Mouse (Mus musculus) megakaryocyte progenitor cell, adult 5-6 weeks (primary cell): ENCODE measurements around the gene Optn. TPM values are rescaled to one million over a fixed set of nuclear protein-coding genes. Genes with fewer than 3 reads are reported as not detected.
"Not testable (repeated sequence)": the region's sequence is repeated elsewhere in the genome, so short reads cannot be mapped to it uniquely, and the experiment has no call there.

Experiments used
- ATAC-seq: replicated peaks from 2 replicates; pipeline ENCODE4 v1.8.0; 2016; ENCODE audit warnings: mild to moderate bottlenecking, moderate TSS enrichment, inconsistent platforms; ENCODE audit not compliant: poor library complexity
- total RNA-seq, 2 experiments: library from RNA; stranded (forward) in 1 of 2; stranded (reverse) in 1 of 2; fragments of 157-497, 149-512 nt in 1 of 2; fragments of 200-1000 nt in 1 of 2; gene quantifications; 2 replicates each; pipeline versions ENCODE4 v1.2.3 to v1.2.4; 2015 to 2017

Optn gene
- total RNA-seq (2015) = 6.6 and 10.1 TPM in 2 replicates
- total RNA-seq (2017) = 19.8 and 30.8 TPM in 2 replicates

GRCm38 (mm10) chr2:5063299-5064205 is at the start of gene Optn:
Gene Optn (minus strand): TSS chr2:5064051.
- peak; percentile 89 for ATAC-seq

DNA sequence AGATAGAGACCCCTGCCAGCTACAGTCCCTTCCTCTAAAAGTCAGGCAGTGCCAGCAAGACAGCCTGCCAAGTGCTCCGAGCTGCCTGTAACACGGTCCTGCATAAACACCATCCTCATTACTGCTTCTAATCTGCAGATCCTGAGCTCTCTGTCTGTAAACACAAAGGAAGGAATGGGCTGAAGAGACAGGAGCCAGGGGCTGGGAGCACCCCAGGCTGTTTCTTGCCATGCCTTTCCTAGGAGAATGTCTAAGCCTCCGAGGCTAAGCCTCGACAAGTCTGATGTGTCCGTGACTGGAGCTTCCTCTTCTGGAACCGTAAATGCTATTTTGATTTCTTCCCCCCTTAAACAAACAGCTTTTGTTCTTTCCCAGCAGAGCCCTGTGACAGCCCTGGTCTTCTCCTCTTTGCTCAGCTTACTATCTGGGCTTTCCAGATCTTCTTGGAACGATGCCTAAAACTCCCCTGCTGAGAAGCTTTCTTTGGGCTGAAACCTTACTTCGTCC is 49.0 kb upstream of the Optn start:
- no peak for ATAC-seq

DNA sequence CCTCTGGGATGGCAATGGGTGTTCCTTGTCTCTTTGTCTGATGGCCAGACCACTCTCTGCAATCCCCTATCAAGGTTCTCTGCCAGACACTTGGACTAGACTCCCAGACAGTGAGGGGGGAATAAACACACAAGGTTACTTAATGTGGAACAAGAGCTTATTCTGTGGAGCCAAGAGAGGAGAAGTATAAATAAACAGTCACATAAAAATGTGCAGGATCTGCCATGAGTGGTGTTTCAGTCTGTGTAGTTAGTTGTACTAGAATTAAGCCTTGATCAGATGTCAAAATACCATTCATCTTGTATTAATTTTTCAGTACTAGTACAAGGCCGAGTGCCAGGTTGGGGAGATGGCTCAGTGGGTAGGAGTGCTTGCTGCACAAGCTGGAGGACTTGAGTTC is 39.0 kb upstream of the Optn start:
- ATAC-seq = no peak

DNA sequence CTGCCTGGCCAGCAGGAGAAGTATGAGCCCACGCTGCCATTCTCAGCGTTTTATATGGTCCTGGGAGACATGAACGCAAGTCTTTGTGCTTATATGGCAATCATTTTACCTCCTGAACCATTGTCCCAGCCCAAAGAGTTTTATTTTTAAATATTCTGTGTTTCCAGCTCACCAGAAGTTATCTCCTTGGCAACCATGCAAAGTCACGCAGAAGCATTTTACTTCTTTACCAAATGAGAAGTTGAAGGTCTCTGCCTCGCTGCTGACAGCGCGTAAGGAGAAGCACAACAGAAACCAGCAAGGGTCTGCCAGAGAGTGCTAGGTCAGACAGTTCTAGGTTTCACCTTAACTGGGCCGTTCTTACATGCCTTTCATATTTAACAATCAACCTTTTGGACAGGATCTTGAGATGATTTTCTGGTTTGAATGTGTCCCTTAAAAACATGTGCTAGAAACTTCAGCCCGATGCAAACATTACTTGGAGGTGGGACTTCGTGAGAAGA is 37.9 kb upstream of the Optn start:
- ATAC-seq = no peak

GRCm38 (mm10) chr2:5099176-5099575 is 35.3 kb upstream of the Optn start:
- ATAC-seq = no peak

DNA sequence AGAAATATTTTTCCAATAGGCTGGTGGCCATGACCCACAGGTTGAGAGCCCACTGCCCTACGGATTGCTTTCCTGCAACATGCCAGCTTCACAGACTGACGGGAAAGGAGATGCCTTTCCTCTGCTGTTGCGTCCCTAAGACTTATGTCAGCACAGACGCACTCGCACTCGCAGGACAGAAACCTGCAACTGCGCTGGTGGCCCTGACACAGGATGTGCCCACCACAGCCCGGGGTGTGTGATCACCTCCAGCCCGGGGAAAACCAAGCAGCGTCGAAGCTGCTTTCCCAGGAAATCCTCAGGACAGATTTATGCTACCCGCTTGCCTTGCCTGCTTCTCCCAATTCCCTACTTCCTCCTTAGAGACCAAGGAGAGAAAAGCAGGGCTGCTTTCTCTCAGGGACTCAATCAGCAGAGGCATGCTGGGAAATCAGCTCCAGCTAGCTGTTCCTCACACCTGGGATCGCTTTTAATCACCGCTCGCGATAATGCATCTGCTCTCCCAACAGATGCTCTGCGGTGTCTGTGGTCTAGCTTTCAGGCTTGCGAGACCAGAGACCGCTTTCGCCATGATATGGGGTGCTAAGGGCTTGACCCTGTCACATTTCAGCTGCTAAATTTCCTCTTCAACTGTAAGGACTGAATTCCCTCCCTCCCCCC is 34.1 kb upstream of the Optn start:
- peak; percentile 74 for ATAC-seq

GRCm38 (mm10) chr2:5095316-5095715 is 31.5 kb upstream of the Optn start:
- no peak for ATAC-seq

- ATAC-seq = no peak
These were observed 31.0 kb upstream of the Optn start for GRCm38 (mm10) chr2:5094876-5095275.

- ATAC-seq = peak; percentile 85
These were observed 26.5 kb upstream of the Optn start for GRCm38 (mm10) chr2:5090385-5090784.

- no peak for ATAC-seq
These were observed 23.8 kb upstream of the Optn start for GRCm38 (mm10) chr2:5087667-5088066.

GRCm38 (mm10) chr2:5083739-5084138 is 19.9 kb upstream of the Optn start:
- ATAC-seq = no peak

GRCm38 (mm10) chr2:5080053-5080787 is 16.4 kb upstream of the Optn start:
- peak; percentile 81 for ATAC-seq

- ATAC-seq = peak; percentile 92
These were observed 14.1 kb upstream of the Optn start for GRCm38 (mm10) chr2:5077937-5078336.

GRCm38 (mm10) chr2:5077490-5077889 is 13.6 kb upstream of the Optn start:
- peak; percentile 2; the same call in 1 of the 2 replicates for ATAC-seq

DNA sequence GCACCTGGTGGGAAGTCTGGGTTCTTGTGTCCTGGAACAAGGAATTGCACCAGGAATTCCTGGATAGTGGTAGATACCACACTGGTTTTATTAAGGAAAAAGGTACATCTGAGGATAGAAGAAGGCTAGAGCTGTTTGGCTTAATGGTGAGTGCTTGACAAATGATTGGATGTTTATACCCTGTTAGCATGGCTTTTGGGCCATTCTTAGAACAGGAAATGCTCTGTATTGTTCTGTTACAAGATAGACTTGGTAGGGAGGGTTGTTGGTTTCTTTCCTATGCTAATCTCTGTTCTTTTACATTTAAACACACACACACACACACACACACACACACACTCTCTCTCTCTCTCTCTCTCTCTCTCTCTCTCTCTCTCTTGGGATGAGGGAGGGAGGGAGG is 12.0 kb upstream of the Optn start:
- no peak for ATAC-seq

- ATAC-seq = no peak
These were observed 11.6 kb upstream of the Optn start for GRCm38 (mm10) chr2:5075432-5075831.

DNA sequence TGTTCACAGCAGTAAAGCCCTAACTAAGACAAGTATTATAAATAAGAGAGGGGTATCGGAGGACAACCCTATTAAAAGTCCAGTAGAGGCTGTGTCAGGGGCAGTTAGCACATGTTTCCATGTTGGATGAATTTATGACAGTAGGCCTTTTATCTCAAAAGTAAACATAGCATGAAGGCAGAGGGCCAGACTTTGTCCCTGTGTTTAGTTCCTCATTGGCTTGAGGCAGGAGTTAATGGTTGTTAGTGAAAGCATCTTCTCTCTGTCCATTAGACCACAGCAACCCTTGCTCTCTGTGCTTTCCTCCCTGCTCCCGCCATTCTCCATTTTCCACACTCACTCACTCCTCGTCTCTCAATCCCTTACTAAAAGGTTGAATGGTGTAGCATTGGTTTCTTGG is 9.9 kb upstream of the Optn start:
- no peak for ATAC-seq

- ATAC-seq = no peak
These were observed 4.1 kb upstream of the Optn start for GRCm38 (mm10) chr2:5067951-5068350.

DNA sequence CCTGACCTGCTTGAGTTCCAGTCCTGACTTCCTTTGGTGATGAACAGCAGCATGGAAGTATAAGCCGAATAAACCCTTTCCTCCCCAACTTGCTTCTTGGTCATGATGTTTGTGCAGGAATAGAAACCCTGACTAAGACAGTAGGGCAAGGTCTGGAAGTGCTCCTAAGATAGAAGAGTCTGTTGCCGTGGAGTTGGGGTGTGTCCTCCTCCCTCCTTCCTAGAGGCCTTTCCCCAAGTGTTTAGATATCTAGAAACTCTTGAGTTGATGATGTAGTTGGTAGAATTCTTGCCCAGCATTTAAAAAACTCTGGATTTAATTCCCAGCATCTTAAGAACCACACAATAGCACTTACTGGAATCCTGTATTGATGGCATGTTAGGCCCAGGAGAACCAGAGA is 3.4 kb upstream of the Optn start:
- ATAC-seq = not testable (repeated sequence)

- ATAC-seq = peak; percentile 8; the same call in 1 of the 2 replicates
These were observed 396 bp upstream of the Optn start for GRCm38 (mm10) chr2:5064247-5064646.
